Mouse (Mus musculus): ENCODE results near the gene Gm49383.

DNA sequence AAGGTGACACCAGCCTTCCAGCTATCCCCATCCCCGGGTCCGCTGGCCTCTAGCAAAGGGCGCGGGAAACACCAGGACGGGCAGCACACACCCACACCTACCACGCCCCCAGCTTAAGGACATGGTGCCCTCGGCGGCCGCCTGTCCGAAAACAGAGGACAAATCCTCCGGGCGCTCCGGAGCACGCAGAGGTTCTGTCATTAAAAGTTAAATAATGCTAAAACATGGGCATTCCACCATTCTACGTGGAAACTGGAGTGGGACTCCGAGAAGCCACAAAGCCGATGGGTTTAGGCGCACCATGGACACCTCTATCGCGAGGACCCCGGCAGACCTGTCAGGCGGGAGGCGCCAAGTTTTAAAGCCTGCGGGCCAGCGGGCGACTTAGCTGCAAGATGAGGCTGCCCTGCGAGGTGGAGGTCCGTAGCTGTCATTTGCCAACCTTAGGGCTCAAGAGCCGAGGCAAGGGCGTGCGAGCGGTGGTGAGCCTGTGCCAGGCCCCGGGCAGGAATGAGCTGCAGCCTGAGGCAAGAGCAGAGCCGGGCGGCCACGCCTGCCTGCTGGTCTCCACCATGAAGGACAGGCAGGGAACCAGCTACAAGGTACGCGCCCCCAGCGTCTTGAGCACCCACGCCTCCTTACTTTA lies 28.3 kb downstream of the Gm49383 start, which contains the start of gene Lrr1:
- TF ChIP-seq CTCF (IDR thresholded peaks at IDR 0.05): no peak
- no peak for TF ChIP-seq POLR2A (IDR thresholded peaks at IDR 0.05; ENCODE audit: insufficient read depth, low read depth, low read length)
- peak; percentile 65; the same call in 1 of the 2 replicates for TF ChIP-seq EP300 (IDR thresholded peaks at IDR 0.05; ENCODE audit: insufficient read depth, low read depth, low read length)

All from heart, adult 2 months (tissue).